Mouse (Mus musculus): ENCODE data around the gene Sphk2.

Gene Sphk2

GRCm38 (mm10) chr7:45709677-45710355 is 8.0 kb downstream of the Sphk2 start:
- no peak for DNase-seq

- DNase-seq, result no peak
Measured at GRCm38 (mm10) chr7:45709036-45709435, 8.8 kb downstream of the Sphk2 start.

GRCm38 (mm10) chr7:45708221-45708761 is 9.5 kb downstream of the Sphk2 start:
- DNase-seq, result no peak

- DNase-seq, result peak; percentile 88 to 92
Measured at GRCm38 (mm10) chr7:45707375-45707967, 10.3 kb downstream of the Sphk2 start.

- DNase-seq, result peak; percentile 92 to 95
Measured at GRCm38 (mm10) chr7:45706721-45707241, 11.0 kb downstream of the Sphk2 start.

- DNase-seq, result peak; percentile 55 to 72
Measured at GRCm38 (mm10) chr7:45705873-45706281, 11.9 kb downstream of the Sphk2 start.

GRCm38 (mm10) chr7:45705443-45705864 is 12.3 kb downstream of the Sphk2 start:
- DNase-seq, result peak; percentile 48 to 67

GRCm38 (mm10) chr7:45704730-45705442 is 12.9 kb downstream of the Sphk2 start, which contains the start of gene Dbp:
Gene Dbp (plus strand): TSS chr7:45705088.
- DNase-seq, result peak; percentile 97 to 100

GRCm38 (mm10) chr7:45704046-45704559 is 13.7 kb downstream of the Sphk2 start:
- peak; percentile 46 to 53 for DNase-seq

GRCm38 (mm10) chr7:45703521-45704033 is 14.2 kb downstream of the Sphk2 start:
- DNase-seq, result peak in 1 of 2 experiments; percentile 56

GRCm38 (mm10) chr7:45702809-45703520 is 14.8 kb downstream of the Sphk2 start:
- peak in 1 of 2 experiments; percentile 30 for DNase-seq

- peak in 1 of 2 experiments; percentile 13 for DNase-seq
Measured at GRCm38 (mm10) chr7:45702316-45702715, 15.5 kb downstream of the Sphk2 start.

GRCm38 (mm10) chr7:45701607-45702006 is 16.2 kb downstream of the Sphk2 start:
- peak in 1 of 2 experiments; percentile 17 for DNase-seq

GRCm38 (mm10) chr7:45701072-45701471 is 16.7 kb downstream of the Sphk2 start:
- DNase-seq, result peak in 1 of 2 experiments; percentile 22

GRCm38 (mm10) chr7:45700301-45701015 is 17.3 kb downstream of the Sphk2 start:
- peak; percentile 64 to 70 for DNase-seq

GRCm38 (mm10) chr7:45699523-45700141 is 18.2 kb downstream of the Sphk2 start, which contains the start of gene Car11:
Gene Car11 (plus strand): TSS chr7:45699843.
- DNase-seq, result peak in 1 of 2 experiments; percentile 30

- DNase-seq, result no peak
Measured at GRCm38 (mm10) chr7:45697894-45698293, 19.9 kb downstream of the Sphk2 start.

GRCm38 (mm10) chr7:45695098-45695497 is 22.7 kb downstream of the Sphk2 start:
- peak in 1 of 2 experiments; percentile 65 for DNase-seq

- DNase-seq, result no peak
Measured at GRCm38 (mm10) chr7:45693921-45694591, 23.7 kb downstream of the Sphk2 start, which contains the start of gene Sec1. Gene Sec1 (minus strand): TSS chr7:45694402.

GRCm38 (mm10) chr7:45692364-45692763 is 25.4 kb downstream of the Sphk2 start:
- no peak for DNase-seq

Data from thymus, postnatal 36 days (tissue).